Comparison of ENCODE assay signal across 13 mouse cellular contexts in the genomic region with DNA sequence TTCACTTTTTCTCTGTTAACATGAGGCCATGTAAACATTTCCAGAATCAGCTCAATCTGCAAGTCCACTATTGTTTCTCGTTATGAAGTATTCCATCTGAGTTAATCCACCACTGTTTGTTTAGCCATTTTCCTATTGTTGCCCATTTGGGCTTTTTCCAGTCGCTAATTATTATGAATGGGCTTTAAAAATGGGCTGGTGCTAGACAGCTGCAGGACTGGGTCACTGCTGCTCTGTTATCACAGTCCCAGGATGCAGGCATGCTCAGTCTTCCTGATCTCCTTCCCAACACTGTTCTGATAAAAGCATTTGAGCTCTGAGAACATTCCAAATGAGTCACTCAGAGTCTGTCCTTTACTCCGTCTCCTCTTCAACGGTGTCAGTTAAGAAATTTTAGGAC. TPM values are rescaled to one million over a fixed set of nuclear protein-coding genes. Genes with fewer than 3 reads are reported as not detected.
A peak's percentile ranks its signal among the peaks of the same experiment; 100 is the strongest.
DNase-seq lines count a peak whose midpoint lies in the region; ATAC-seq and TF ChIP-seq lines count a peak whose summit lies in the region.
"Had no signal": no experiment of that assay in that cellular context is flagged by ENCODE, and none has a peak within 500 bp of the region (broad histone marks: within the 10 kb centered on the region; RNA-seq: fewer than 3 reads in every experiment).

No protein-coding gene starts in this region.

- peak; percentile 9 for DNase-seq in gastrocnemius, postnatal 25 days
- no peak for DNase-seq in gastrocnemius, adult 18-20 months (ENCODE audit: low spot score)
- DNase-seq in stomach, postnatal 0 days (ENCODE audit: low spot score) = no peak
- no peak for DNase-seq in limb, embryonic 10.5 days (ENCODE audit: low spot score)
- no peak for DNase-seq in thymus, postnatal 14 days
- DNase-seq in right cerebral cortex, postnatal 4 days = no peak

- TF ChIP-seq EP300 in stomach, postnatal 0 days (optimal IDR thresholded peaks at IDR 0.05) = no peak

- no peak overlapping the region for H3K9ac ChIP-seq in stomach, embryonic 14.5 days (replicated peaks; ENCODE audit: low read depth, low read length)
- no peak overlapping the region for H3K9ac ChIP-seq in stomach, postnatal 0 days (ENCODE audit: low read length)
- no peak overlapping the region for H3K9ac ChIP-seq in liver, embryonic 12.5 days
- H3K9ac ChIP-seq: intestine, embryonic 15.5 days had no signal

- TF ChIP-seq CTCF in stomach, postnatal 0 days (IDR thresholded peaks at IDR 0.05; ENCODE audit: low read depth) = no peak

- 56% methylated on average over 4 of the region's 4 CpGs for WGBS in stomach, embryonic 14.5 days
- 29% methylated on average over 4 of the region's 4 CpGs for WGBS in stomach, postnatal 0 days
- WGBS in liver, embryonic 12.5 days (ENCODE audit: insufficient replicate concordance) = 25% methylated on average over 4 of the region's 4 CpGs
- WGBS in limb, embryonic 10.5 days = 75% methylated on average over 4 of the region's 4 CpGs

- no peaks in the 10 kb centered on the region for H3K36me3 ChIP-seq in stomach, embryonic 14.5 days (ENCODE audit: control insufficient read depth, insufficient read depth, low read length)
- no peaks in the 10 kb centered on the region for H3K36me3 ChIP-seq in stomach, postnatal 0 days (ENCODE audit: control insufficient read depth, insufficient read depth, low read length)
- H3K36me3 ChIP-seq in liver, embryonic 12.5 days = no peaks in the 10 kb centered on the region
- H3K36me3 ChIP-seq in limb, embryonic 10.5 days = no peaks in the 10 kb centered on the region
- H3K36me3 ChIP-seq: intestine, embryonic 15.5 days had no signal

- H3K27ac ChIP-seq in stomach, embryonic 14.5 days (ENCODE audit: low read length) = no peak overlapping the region
- H3K27ac ChIP-seq in stomach, postnatal 0 days (replicated peaks) = no peak overlapping the region
- no peak overlapping the region for H3K27ac ChIP-seq in liver, embryonic 12.5 days
- H3K27ac ChIP-seq in limb, embryonic 10.5 days = no peak overlapping the region
- H3K27ac ChIP-seq: intestine, embryonic 15.5 days had no signal

- ATAC-seq in stomach, embryonic 14.5 days (ENCODE audit: insufficient number of reproducible peaks, insufficient read depth, low FRiP score, low read depth) = 0 out of 2 replicates have a peak, but pooled peaks have one; percentile 28
- ATAC-seq in stomach, postnatal 0 days (ENCODE audit: low FRiP score, low TSS enrichment) = no peak; the same call in 1 of the 2 replicates
- ATAC-seq in liver, embryonic 12.5 days = peak; percentile 49; the same call in 1 of the 2 replicates
- ATAC-seq: intestine, embryonic 15.5 days had no signal

- H3K4me2 ChIP-seq in stomach, embryonic 14.5 days (replicated peaks; ENCODE audit: low read depth, low read length) = no peak overlapping the region
- H3K4me2 ChIP-seq in stomach, postnatal 0 days (replicated peaks; ENCODE audit: low read depth) = no peak overlapping the region
- H3K4me2 ChIP-seq in liver, embryonic 12.5 days = no peak overlapping the region
- H3K4me2 ChIP-seq: intestine, embryonic 15.5 days had no signal

- no peaks in the 10 kb centered on the region for H3K27me3 ChIP-seq in stomach, embryonic 14.5 days (ENCODE audit: control insufficient read depth, insufficient read depth, low read length)
- H3K27me3 ChIP-seq in stomach, postnatal 0 days (ENCODE audit: control insufficient read depth, insufficient read depth, low read length) = no peaks in the 10 kb centered on the region
- no peaks in the 10 kb centered on the region for H3K27me3 ChIP-seq in liver, embryonic 12.5 days (replicated peaks)
- H3K27me3 ChIP-seq in limb, embryonic 10.5 days (ENCODE audit: low read depth, poor library complexity, severe bottlenecking) = no peaks in the 10 kb centered on the region
- H3K27me3 ChIP-seq: intestine, embryonic 15.5 days had no signal

- no peak overlapping the region for H3K4me3 ChIP-seq in stomach, embryonic 14.5 days (ENCODE audit: low read depth, low read length)
- no peak overlapping the region for H3K4me3 ChIP-seq in stomach, postnatal 0 days (ENCODE audit: low read depth, low read length)
- H3K4me3 ChIP-seq in liver, embryonic 12.5 days = no peak overlapping the region
- H3K4me3 ChIP-seq in limb, embryonic 10.5 days = no peak overlapping the region
- H3K4me3 ChIP-seq: intestine, embryonic 15.5 days had no signal

- peaks cover 5% of the 10 kb centered on the region; the same call in 1 of the 2 replicates for H3K4me1 ChIP-seq in stomach, embryonic 14.5 days (ENCODE audit: control insufficient read depth, insufficient read depth, low read length)
- 0 out of 2 replicates have a peak, but pooled peaks cover 2% of the 10 kb centered on the region for H3K4me1 ChIP-seq in stomach, postnatal 0 days (replicated peaks; ENCODE audit: control insufficient read depth, insufficient read depth)
- H3K4me1 ChIP-seq in liver, embryonic 12.5 days = no peaks in the 10 kb centered on the region
- no peaks in the 10 kb centered on the region for H3K4me1 ChIP-seq in limb, embryonic 10.5 days

- no peaks in the 10 kb centered on the region for H3K9me3 ChIP-seq in stomach, embryonic 14.5 days (ENCODE audit: control insufficient read depth, low read depth, low read length)
- no peaks in the 10 kb centered on the region for H3K9me3 ChIP-seq in stomach, postnatal 0 days (ENCODE audit: control insufficient read depth, low read length)
- no peaks in the 10 kb centered on the region for H3K9me3 ChIP-seq in liver, embryonic 12.5 days (replicated peaks)
- no peaks in the 10 kb centered on the region for H3K9me3 ChIP-seq in limb, embryonic 10.5 days (replicated peaks)
- H3K9me3 ChIP-seq: intestine, embryonic 15.5 days had no signal

RNA-seq across cellular contexts. Expression of a gene that starts 58.1 kb away (rescaled TPM):
- total RNA-seq in gastrocnemius, postnatal 25 days (2021) = not detected
- total RNA-seq in gastrocnemius, adult 18-20 months (2021) = not detected
- not detected in 2 replicates for polyA plus RNA-seq in stomach, embryonic 14.5 days (2014; fragmentation: Nextera tagmentation; extraction: Ambion mirVana)
- polyA plus RNA-seq in stomach, postnatal 0 days (2015; fragmentation: Nextera tagmentation; extraction: Ambion mirVana) = not detected in 2 replicates
- polyA plus RNA-seq in liver, embryonic 12.5 days (2016; fragmentation: Nextera tagmentation; extraction: Ambion mirVana) = not detected in 2 replicates
- polyA plus RNA-seq in limb, embryonic 10.5 days (2016; fragmentation: Nextera tagmentation; extraction: Ambion mirVana) = not detected in 2 replicates
- total RNA-seq: common myeloid progenitor, adult 5-6 weeks; gastrocnemius, postnatal 4 days; left cerebral cortex, postnatal 10 days; megakaryocyte, adult 5-6 weeks had no signal
- polyA plus RNA-seq: intestine, embryonic 15.5 days had no signal
